Mouse (Mus musculus): ENCODE measurements around the gene Slc16a6.

DNA sequence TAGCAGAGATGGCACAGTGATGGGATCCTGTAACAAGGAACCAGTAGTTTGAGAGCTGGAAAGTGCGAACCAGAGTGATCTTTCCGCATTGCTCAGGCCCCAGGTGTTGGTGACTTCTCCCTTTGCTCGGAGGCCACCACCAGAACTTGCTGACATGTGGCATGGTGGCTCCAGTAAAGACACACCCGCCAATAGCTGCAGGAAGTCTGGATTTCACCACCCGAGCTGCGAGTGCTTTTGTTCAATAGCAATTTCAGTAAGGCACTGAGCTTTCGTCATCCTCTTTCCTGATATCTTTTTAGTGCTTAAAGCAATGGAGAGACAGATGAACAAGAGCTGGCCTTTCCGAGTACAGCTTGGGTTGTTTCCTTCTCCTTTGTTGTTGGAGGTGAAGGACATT lies 7.0 kb upstream of the Slc16a6 start:
- no peak for TF ChIP-seq CTCF (IDR thresholded peaks at IDR 0.05; ENCODE audit: low read depth)
- no peak for TF ChIP-seq EP300 (optimal IDR thresholded peaks at IDR 0.05)
